Mouse (Mus musculus) adrenal gland, postnatal 25 days (tissue): ENCODE data around the gene Tpcn2. TPM values are rescaled to one million over a fixed set of nuclear protein-coding genes. Genes with fewer than 3 reads are reported as not detected.
A peak's percentile ranks its signal among the peaks of the same experiment; 100 is the strongest.

ENCODE experiments used
- DNase-seq: peaks from one replicate; pipeline ENCODE4 v3.0.0; 2021; ENCODE audit warnings: mixed read lengths
- total RNA-seq: library from RNA; stranded (reverse); gene quantifications from 2 replicates; pipeline ENCODE4 v1.2.3, GENCODE M21; 2021

Tpcn2 gene
- total RNA-seq, 1 experiment from 2014 or later = 18.8 TPM

DNA sequence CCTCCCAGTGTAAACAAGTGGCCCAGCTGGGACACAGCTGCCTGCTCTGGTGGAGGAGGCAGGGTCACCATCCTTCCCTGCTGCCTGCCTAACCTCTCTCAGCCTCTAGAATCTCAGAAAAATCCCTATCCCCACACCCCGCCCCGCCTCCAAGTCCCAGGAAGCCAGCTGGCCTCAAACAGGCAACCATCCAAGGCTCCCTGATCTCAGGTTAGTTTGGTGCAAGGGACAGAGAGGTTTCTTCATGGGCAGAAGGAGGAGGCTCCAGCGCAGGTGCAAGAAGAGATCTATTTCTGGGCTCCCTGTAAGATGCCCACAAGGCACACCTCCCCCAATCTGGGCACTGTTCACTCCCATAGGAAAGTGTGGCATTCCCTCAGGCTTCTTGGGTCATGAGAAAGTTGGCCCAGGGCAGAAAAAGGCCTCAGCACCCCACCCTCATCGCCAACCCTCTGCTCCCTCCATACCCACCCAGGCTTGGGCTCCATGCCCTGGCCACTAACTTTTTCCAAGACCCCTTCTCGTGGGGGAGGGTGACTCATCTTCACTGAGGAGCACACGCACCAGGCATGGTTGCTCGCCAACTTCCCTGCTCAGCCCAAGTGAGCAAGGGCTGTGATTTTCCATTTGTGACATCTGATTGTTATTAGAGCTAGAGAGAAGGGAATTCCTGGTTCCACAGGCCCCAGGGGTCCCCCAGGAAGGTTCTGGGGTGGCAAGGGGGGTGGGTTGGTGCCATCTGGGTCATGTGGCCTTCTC lies 15.9 kb upstream of the Tpcn2 start:
- no peak for DNase-seq

GRCm38 (mm10) chr7:145298666-145299490 lies 15.1 kb upstream of the Tpcn2 start:
- DNase-seq = no peak

- no peak for DNase-seq
These were observed 10.0 kb upstream of the Tpcn2 start for GRCm38 (mm10) chr7:145293859-145294258.

GRCm38 (mm10) chr7:145292726-145293125 lies 8.9 kb upstream of the Tpcn2 start:
- no peak for DNase-seq

DNA sequence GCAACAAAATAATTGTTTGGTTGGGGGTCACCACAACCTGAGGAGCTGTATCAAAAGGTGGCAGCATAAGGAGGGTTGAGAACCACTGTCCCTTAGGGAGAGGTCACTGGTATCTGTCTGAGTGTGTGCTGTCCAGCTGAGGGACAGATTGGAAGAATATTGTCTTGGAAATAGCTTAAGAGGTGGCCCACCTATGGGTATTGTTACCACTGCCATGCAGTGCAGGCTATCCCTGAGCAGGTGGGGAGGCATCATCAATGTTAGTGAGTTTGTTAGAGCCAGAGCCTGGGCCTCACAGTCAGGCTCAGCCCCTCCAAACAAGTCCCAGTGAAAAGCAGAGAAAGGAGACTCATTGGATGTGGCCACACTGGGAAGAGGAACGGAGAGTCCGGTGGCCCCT lies 8.0 kb upstream of the Tpcn2 start:
- DNase-seq = no peak

DNA sequence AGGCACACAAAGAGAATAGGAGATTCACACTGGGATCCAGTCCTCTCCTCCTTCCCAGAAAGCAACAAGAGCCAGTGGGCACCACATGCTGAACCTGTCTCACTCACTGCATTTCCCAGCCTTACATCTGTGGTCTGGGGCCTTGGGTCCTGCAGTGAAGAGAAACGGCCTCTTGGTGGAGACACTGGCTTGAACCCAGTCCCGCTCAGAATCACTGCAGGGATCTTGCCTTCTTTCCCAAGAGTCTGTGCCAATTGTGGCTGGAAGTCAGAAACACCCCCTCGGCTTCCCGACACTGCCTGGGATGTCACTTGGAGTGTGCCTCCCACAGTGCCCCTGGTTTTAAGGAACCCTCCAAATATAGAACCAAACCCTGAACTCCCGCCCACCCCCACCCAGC lies 5.5 kb upstream of the Tpcn2 start:
- no peak for DNase-seq

DNA sequence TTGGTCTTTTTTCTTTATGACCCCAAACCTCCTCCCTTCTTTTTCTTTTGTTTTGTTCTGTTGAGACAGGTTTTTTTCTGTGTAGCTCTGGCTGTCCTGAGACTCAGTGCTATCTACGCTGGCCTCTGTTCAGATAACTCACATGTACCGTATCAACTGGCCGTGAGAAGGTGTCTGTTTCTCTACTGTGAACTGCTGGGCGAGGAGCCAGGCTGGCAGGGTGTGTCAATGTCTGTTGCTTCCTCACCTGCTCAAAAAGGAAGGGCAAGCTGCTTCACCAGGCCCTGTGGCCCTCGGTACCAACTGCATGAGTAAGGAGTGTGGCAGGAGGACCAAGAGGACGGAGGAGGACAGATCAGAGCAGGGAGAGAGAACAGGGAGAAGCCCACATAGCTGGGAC lies 3.6 kb upstream of the Tpcn2 start:
- DNase-seq = no peak

GRCm38 (mm10) chr7:145285476-145285875 lies 1.7 kb upstream of the Tpcn2 start:
- no peak for DNase-seq

- no peak for DNase-seq
These were observed 482 bp upstream of the Tpcn2 start for GRCm38 (mm10) chr7:145284293-145284692.

GRCm38 (mm10) chr7:145283041-145283440 lies 770 bp downstream of the Tpcn2 start:
- DNase-seq = no peak

- DNase-seq = no peak
These were observed 2.4 kb downstream of the Tpcn2 start for GRCm38 (mm10) chr7:145281396-145281795.

GRCm38 (mm10) chr7:145275488-145275887 lies 8.3 kb downstream of the Tpcn2 start:
- no peak for DNase-seq

GRCm38 (mm10) chr7:145270955-145271354 lies 12.9 kb downstream of the Tpcn2 start:
- no peak for DNase-seq

- no peak for DNase-seq
These were observed 14.9 kb downstream of the Tpcn2 start for GRCm38 (mm10) chr7:145268890-145269289.

DNA sequence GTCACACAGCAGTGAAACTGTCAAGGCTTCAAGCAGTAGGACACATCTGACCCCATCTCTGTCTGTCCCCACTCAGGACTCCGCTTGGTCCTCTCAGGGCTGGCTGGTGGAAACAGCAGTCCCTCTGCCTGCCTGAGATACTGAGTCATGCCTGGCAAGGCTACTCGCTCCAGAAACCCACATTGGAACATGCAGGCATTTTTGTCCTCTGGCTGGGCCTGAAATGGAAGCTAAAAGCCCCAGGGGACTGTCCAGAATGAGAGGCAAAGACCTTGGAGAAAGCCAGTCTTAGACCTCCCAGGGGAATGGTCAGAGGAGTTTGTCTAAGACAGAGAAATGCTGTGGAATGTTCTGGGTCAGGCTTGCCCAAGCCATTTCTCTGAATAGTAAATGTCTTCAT lies 17.8 kb downstream of the Tpcn2 start:
- DNase-seq = peak; percentile 40

- no peak for DNase-seq
These were observed 19.6 kb downstream of the Tpcn2 start for GRCm38 (mm10) chr7:145264202-145264601.

- DNase-seq = no peak
These were observed 27.7 kb downstream of the Tpcn2 start for GRCm38 (mm10) chr7:145256092-145256491.

- DNase-seq = no peak
These were observed 29.7 kb downstream of the Tpcn2 start for GRCm38 (mm10) chr7:145253986-145254630.

DNA sequence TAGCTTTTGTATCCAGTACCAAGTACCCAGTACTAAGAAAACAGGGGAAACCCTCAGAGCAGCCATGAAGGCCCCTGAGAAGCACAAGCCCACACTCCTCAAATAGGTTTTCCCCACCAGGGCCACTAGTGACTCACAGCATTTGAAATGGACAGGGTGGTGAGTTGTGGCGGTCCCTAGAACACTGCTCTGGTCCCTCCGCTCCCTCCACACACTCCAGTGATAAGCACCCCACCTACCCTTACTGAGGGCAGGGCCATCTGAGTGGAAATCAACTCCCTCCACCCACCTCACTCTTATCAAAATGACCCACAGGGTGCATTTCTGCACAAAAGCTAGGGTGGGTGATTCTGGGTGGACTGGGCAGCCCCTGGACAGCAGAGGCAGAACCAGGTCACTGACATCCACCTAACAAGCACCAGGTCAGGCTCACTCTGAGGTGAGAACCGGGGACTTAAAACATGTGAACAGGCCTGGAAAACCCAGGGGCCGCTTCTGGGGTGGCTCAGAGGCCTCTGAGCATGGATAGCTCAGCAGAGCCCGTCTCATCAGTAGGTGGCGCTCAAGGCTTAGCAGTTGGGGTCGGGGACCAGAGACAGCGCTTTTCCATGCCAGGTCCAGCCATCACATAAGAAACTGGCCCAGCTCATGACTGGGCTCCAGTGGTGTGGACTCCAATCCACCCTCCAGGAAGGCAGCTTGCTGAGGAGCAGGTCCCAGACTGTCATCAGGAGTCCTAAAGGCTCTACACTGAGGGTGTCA lies 30.9 kb downstream of the Tpcn2 start:
- peak; percentile 86 for DNase-seq

DNA sequence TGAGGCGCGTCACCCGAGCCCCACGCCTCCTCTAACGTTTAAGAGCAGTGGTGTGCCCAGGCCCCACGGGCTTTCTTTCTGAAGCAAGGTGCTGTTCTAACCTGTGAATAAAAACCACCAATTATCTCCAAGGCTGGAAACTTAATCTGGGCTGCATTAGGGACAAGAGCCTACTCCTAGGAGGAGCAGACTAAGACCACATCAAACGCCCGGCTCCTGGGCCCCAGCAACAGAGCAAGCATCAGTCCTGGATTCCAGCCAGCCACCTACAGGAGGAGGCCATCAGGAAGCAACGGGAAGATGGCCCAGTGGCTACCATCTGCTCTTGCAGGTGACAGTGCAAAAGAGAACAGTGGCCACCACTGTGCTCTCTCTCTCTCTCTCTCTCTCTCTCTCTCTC lies 33.6 kb downstream of the Tpcn2 start:
- DNase-seq = no peak

DNA sequence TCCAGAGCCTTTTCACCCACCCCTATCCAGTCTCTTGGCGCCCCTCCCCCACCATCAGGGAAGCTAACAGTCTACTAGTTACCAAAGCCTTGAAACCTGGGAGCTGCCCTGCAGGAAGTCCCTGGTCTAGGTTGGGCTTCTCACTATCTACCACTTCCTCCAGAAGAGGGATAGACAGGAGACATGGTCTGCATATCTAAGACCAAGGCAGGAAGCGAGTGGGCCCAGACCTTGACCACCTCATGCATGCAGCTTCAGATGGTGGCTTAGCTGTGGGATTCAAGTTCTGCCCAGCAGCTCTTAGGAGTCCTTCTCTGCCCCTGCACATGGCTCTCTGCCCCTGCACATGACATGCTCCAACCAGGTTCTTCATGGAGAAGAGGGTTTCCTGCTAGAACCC lies 34.9 kb downstream of the Tpcn2 start:
- no peak for DNase-seq
